Mouse (Mus musculus): ENCODE data around the gene Tssk2.

- no peak for TF ChIP-seq CTCF (IDR thresholded peaks at IDR 0.05; ENCODE audit: low read depth)
- TF ChIP-seq EP300 (optimal IDR thresholded peaks at IDR 0.05): no peak
These were observed 29.7 kb downstream of the Tssk2 start, which contains the start of gene Slc25a1 for GRCm38 (mm10) chr16:17928087-17928580.
